Mouse (Mus musculus): ENCODE data around the gene Bpi. TPM values are rescaled to one million over a fixed set of nuclear protein-coding genes. Genes with fewer than 3 reads are reported as not detected.
A peak's percentile ranks its signal among the peaks of the same experiment; 100 is the strongest.

Bpi gene
- not detected for total RNA-seq (2021)
- long read RNA-seq, experiment 1, partial matches to known transcripts, result 0 of 1 reads
- long read RNA-seq, experiment 1, other reads (novel, unspliced or antisense), result 1 of 1 reads
- long read RNA-seq, experiment 2, result 0 reads

DNA sequence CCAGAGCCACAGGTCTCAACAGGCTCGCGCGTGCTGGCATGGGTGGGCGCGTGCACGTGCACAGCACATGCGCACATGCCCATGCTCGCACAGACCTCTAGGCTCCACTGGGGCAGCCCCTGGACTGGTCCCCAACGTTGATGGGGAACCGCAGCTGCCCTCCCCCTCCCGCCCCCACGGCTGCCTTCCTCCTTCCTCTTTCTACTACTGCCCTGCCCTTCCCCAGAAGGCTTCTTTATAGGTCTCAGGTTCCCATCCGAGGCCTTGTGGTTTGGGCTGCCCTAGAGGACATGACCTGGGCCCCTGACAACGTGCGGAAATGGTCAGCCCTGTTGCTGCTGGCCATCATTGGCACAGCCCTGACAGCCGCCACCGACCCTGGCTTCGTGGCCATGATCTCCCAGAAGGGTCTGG is at the start of gene Bpi:
TSS of gene Bpi (plus strand) at position 90 of the 414 bp plus-strand sequence.
- Histone ChIP-seq H3K4me3 (no peak within 1 kb of the TSS), H3K27ac (no peak within 1 kb of the TSS)
- intact Hi-C loops (cut with DNase I), result no loop called here
- TF ChIP-seq CTCF (IDR thresholded peaks at IDR 0.05), result no peak
- DNase-seq (ENCODE audit: extremely low spot score in 1 of 2, low spot score in 2 of 2), result no peak

GRCm38 (mm10) chr2:158209776-158210175 is 48.1 kb upstream of the Bpi start:
- intact Hi-C loops (cut with DNase I), result loop anchor here (2.0 to 10.0 kb wide), 3 partner anchors 131 to 575 kb away; no protein-coding TSS in a partner anchor
- TF ChIP-seq CTCF (IDR thresholded peaks at IDR 0.05), result no peak
- no peak overlapping the region for H3K27ac ChIP-seq
- no peak for DNase-seq (ENCODE audit: extremely low spot score in 1 of 2, low spot score in 2 of 2)
- no peak overlapping the region for H3K4me3 ChIP-seq

GRCm38 (mm10) chr2:158210503-158210902 is 47.4 kb upstream of the Bpi start:
- peak; percentile 50 for TF ChIP-seq CTCF (IDR thresholded peaks at IDR 0.05)
- intact Hi-C loops (cut with DNase I), result loop anchor here (2.0 kb wide), 2 partner anchors 130 to 138 kb away; no protein-coding TSS in a partner anchor
- peak in 1 of 2 experiments; percentile 43 for DNase-seq (ENCODE audit: extremely low spot score in 1 of 2, low spot score in 2 of 2)
- no peak overlapping the region for H3K4me3 ChIP-seq
- H3K27ac ChIP-seq, result no peak overlapping the region

DNA sequence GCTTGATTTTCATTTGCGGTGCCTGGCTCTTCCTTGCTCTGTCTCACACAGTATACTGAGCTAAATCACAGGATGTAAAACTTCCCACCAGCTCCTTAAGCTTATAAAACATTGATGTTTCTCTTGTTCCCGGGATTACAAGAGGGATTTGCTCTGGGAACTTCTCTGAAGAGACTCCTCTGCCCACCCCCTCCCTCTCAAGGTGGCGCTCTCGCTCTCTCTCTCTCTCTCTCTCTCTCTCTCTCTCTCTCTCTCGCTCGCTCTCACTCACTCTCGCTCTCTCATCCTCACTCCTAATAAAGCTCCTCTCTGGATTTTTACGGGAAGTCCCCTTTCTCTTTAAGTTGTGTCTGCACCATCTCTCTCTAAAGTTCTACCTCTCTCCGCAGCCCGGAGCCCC is 46.9 kb upstream of the Bpi start:
- DNase-seq (ENCODE audit: extremely low spot score in 1 of 2, low spot score in 2 of 2), result no peak
- intact Hi-C loops (cut with DNase I), result loop anchor here (2.0 kb wide), 2 partner anchors 130 to 138 kb away; no protein-coding TSS in a partner anchor
- no peak overlapping the region for H3K4me3 ChIP-seq
- no peak for TF ChIP-seq CTCF (IDR thresholded peaks at IDR 0.05)
- H3K27ac ChIP-seq, result no peak overlapping the region

GRCm38 (mm10) chr2:158211764-158212471 is 46.0 kb upstream of the Bpi start:
- no peak overlapping the region for H3K4me3 ChIP-seq
- peak; percentile 35 for TF ChIP-seq CTCF (IDR thresholded peaks at IDR 0.05)
- H3K27ac ChIP-seq, result no peak overlapping the region
- intact Hi-C loops (cut with DNase I), result loop anchor here (2.0 kb wide), 2 partner anchors 129 to 137 kb away; no protein-coding TSS in a partner anchor
- no peak for DNase-seq (ENCODE audit: extremely low spot score in 1 of 2, low spot score in 2 of 2)

GRCm38 (mm10) chr2:158215283-158216117 is 42.4 kb upstream of the Bpi start:
- no peak for DNase-seq (ENCODE audit: extremely low spot score in 1 of 2, low spot score in 2 of 2)
- no peak overlapping the region for H3K27ac ChIP-seq
- H3K4me3 ChIP-seq, result no peak overlapping the region
- no peak for TF ChIP-seq CTCF (IDR thresholded peaks at IDR 0.05)
- intact Hi-C loops (cut with DNase I), result no loop called here

DNA sequence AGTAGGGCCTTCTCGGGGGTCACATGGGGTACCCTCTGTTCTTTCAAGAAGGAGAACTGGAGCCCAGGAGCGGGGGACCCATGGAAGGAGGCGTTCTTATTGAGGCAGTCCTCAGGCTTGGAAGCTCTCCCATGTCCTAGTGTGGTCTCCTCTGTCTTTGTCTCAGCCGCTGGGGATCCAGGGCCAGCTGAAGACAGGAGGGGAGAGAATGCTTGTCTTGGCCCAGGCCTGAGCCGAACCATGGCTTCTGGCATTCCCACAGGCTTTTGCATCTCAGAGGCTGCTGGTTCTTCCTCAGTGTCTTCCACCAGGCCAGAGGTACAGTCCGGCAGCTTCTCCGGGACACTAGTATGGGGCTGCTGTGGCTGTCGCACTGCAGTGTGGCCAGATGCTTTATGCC is 41.4 kb upstream of the Bpi start:
- intact Hi-C loops (cut with DNase I), result no loop called here
- Histone ChIP-seq H3K27ac (no peak overlapping the region), H3K4me3 (no peak overlapping the region)
- TF ChIP-seq CTCF (IDR thresholded peaks at IDR 0.05), result no peak
- DNase-seq (ENCODE audit: extremely low spot score in 1 of 2, low spot score in 2 of 2), result no peak

- intact Hi-C loops (cut with DNase I), result no loop called here
- no peak for DNase-seq (ENCODE audit: extremely low spot score in 1 of 2, low spot score in 2 of 2)
- no peak for TF ChIP-seq CTCF (IDR thresholded peaks at IDR 0.05)
- no peak overlapping the region for H3K27ac ChIP-seq
- H3K4me3 ChIP-seq, result no peak overlapping the region
Observed at GRCm38 (mm10) chr2:158219562-158219961, 38.3 kb upstream of the Bpi start.

DNA sequence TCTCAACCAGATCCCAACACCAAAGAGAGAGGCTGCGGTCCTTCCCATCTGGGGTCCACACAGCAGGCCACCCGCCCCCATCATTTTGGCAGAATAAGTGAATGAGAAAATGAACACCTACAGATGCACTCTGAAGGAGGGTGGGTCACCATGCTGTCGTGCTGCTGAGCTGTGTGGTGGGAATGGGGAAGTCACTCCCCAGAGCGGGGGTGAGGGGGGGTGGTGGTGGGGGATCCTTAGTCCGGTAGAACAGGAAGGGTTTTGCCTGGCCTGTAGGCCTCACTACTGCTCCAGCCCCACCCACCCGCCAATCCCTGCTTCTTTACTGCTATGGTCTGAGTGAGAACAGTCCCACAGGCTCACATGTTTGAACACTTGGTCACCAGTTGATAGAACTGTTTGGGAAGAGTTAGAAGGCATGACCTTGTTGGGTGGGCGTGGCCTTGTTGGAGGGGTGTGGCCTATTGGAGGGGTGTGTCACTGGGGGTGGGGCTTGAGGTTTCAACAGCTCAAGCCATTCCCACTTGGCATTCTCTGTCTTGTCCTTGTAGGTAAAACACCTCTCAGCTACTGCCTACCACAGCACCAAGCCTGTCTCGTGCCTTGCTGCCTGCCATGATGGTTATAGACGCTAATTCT is 36.3 kb upstream of the Bpi start:
- intact Hi-C loops (cut with DNase I), result no loop called here
- Histone ChIP-seq H3K4me3 (no peak overlapping the region), H3K27ac (no peak overlapping the region)
- TF ChIP-seq CTCF (IDR thresholded peaks at IDR 0.05), result no peak
- no peak for DNase-seq (ENCODE audit: extremely low spot score in 1 of 2, low spot score in 2 of 2)

- intact Hi-C loops (cut with DNase I), result no loop called here
- H3K27ac ChIP-seq, result no peak overlapping the region
- H3K4me3 ChIP-seq, result no peak overlapping the region
- DNase-seq (ENCODE audit: extremely low spot score in 1 of 2, low spot score in 2 of 2), result no peak
- TF ChIP-seq CTCF (IDR thresholded peaks at IDR 0.05), result no peak; the same call in 1 of the 2 replicates
Observed at GRCm38 (mm10) chr2:158222664-158223063, 35.2 kb upstream of the Bpi start.

- intact Hi-C loops (cut with DNase I), result no loop called here
- DNase-seq (ENCODE audit: extremely low spot score in 1 of 2, low spot score in 2 of 2), result no peak
- H3K27ac ChIP-seq, result no peak overlapping the region
- no peak overlapping the region for H3K4me3 ChIP-seq
- TF ChIP-seq CTCF (IDR thresholded peaks at IDR 0.05), result no peak
Observed at GRCm38 (mm10) chr2:158223497-158223896, 34.4 kb upstream of the Bpi start.
